Mouse (Mus musculus): ENCODE results near the gene Xpo1.
"Not testable (repeated sequence)": the region's sequence is repeated elsewhere in the genome, so short reads cannot be mapped to it uniquely, and the experiment has no call there.

The Xpo1 gene

DNA sequence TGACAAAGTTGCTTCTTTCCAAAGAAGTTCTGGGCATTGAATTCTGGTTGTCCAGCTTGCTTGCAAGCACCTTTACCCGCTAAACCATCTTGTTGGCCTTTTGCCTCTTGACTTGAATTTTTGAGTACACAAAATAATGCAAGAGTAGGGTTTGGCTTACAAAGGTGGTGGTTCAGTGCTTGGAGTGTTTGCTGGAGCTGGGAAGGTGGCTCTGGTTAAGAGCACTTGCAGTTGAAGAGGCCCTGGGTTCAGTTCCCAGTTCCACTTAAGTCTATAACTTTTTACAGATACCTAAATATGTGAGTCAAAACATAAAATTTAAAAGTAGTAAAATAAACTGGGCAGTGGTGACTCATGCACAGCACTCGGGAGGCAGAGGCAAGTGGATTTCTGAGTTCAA, 42.5 kb downstream of the Xpo1 start:
- DNase-seq (ENCODE audit: low read depth, low spot score): no peak

DNA sequence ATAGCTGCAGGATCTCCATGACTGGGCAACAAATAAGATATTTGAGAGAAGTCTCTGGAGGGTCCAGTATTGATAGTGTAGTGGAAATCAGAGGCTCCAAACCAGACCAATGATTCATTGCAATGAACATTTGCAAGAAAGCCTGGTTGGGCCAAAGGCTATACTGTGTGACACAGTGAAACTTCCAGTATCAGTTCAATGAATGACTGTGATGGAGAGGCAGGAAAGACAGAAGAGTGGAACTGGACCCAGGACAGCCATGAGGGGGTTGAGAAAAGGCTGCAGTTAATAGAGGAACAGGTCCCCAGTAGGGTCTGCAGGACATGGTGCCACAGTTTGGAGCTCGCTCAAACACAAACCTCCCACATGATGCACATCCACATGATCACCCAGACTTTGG, 44.1 kb downstream of the Xpo1 start:
- no peak for DNase-seq (ENCODE audit: low read depth, low spot score)

DNA sequence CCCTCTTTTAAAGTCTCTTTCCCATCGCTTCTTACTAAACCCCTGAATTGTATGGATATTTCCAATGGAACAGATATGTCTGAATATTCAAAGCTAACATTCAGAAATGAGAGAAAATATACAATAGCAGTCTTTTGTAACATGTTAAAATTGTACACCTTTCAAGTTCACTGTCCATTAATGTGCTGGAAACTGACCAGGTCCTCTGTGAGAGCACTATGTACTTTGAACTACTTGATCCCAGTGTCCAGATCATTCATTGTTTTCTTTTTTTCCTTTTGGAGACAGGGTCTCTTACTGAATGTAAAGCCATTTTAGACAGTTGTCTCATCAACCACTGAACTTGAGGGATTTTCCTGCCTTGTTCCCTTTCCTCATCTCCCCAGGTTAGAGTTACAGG, 47.3 kb downstream of the Xpo1 start:
- DNase-seq (ENCODE audit: low read depth, low spot score): no peak

DNA sequence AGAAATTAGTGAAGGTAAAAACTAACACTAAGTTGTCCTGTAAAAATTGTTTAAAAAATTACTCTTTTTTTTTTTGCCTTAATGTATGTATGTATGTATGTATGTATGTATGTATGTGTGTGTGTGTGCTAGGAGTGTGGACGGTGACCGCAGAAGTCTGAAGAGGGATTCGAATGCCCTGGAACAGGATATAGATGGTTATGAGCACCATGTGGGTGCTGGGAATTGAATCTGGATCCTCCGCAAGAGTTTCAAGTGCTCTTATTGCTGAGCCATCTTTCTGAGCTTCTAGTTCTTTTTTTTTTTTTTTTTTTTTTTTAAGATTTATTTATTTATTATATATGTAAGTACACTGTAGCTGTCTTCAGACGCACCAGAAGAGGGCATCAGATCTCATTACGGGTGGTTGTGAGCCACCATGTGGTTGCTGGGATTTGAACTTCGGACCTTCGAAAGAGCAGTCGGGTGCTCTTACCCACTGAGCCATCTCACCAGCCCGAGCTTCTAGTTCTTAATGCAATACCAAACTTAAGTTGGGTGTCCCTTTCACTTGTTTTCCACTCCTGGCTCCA, 49.3 kb downstream of the Xpo1 start:
- not testable (repeated sequence) for DNase-seq (ENCODE audit: low read depth, low spot score)

DNA sequence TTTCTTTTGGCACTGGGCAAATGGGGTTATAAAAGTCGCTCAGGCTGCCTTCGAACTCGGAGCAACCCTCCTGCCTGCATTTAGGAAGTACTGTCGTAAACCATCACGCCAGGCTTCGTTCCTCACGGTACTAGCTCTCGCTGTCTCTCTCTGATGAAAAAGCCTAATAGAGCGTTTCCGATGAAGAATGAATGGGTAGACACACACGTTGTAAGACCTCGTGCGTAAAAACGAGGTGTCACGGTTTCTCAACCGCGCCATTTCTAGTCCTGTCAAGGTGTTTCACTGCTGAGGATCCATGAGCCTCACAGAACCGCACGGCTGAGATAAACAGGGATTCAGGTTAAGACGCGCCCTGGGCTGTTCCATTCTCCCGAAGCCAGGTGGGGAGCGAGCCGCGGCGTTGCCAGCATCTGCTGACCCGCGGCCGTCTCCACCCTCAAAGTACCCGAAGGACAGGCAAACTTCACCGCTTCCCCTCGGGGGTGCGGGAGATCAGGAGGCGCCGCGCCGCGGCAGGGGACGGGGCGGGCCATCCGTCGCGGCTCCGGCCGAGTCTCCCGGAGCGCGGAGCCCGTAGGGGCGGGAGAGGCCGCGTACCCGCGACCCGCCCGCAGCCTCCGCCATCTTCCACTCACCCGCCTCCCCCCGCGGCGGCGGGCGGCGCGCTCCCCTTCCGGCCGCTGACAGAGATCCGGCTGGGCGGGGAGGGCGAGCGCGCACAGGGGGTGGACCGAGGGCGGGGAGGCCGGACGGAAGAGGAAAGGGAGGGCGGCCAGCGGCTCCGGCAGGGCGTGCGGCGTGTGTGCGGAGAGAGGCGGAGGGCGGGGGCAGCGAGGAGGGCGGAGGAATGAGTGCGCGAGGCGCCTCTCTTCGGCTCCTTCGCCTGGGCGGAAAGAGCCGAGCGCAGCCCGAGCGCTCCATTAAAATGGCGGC, 50.1 kb downstream of the Xpo1 start:
- peak; percentile 90 for DNase-seq (ENCODE audit: low read depth, low spot score)

DNA sequence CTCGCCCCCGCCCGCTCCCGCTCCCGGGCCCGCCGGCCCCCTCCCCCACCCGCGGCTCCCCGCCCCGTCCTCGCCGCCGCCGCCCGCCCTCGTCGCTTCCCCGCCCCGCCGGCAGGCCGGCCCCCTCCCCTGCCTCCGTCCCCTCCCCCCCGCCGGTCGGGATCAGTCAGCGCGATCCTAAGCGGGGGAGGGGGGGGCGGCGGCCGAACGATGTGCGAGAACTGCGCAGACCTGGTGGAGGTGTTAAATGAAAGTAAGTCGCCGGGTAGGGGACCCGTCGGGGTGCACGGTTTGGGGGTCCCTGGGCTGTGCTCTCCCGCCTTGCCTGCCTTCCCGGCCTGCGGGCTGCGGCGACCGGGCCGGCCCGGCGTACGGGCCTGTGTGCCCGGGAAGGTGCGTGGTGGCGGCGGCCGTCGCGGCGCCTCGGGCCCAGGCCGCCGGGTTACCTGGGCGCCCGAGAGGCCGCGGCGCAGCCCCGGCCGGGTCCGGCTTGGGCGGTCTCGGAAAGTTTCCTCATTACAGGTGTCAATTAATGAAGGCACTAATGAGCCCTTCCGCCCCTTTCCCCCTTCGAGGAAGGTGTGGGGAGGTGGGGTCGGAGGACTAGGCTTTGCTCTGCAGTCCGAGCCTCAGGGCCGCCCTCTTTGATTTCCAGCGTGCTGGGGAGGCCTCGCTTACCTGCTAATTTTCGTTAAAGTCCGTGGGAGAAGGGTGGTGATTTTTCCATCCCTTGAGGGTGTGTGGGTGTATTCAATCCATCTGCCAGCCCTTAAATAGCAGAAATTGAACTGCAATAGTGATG, 51.1 kb downstream of the Xpo1 start, which contains the start of gene Usp34:
Gene Usp34, plus strand, starts transcription at position 132 of the 802 bp plus-strand sequence.
- peak; percentile 50 for DNase-seq (ENCODE audit: low read depth, low spot score)

DNA sequence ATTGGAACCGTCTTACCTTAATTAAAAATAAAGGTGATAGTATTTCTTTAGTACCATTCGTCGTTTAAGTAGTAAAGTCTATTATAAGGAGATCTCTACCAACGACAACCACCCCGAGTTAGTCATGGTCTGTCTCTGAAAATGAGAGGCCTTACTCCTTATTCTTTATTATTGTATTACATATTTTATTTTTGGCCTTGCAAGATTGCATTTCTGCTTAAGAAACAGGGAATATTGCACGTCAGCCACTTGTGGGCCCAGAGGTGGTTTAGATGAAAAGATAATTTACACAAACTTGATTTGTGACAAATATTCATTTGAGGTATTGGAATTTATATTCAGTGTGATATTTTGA, 51.7 kb downstream of the Xpo1 start:
- DNase-seq (ENCODE audit: low read depth, low spot score): no peak

DNA sequence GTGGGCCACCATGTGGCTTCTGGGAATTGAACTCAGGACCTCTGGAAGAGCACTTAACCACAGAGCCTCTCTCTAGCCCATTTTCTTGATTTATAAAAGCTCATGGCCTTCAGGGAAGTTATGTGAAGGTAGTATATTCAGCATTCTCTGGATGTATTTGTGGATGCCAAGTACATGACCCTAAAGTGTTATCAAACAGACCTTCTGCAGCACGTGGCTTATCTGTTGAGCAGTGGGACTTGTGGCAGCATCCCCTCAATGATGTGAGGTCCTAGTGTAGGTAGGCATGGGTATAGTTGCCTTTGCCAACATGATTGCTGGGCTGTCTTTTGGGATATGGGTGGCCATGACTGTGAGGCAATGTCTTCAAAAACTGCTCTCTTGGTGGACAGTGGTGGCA, 57.7 kb downstream of the Xpo1 start:
- no peak for DNase-seq (ENCODE audit: low read depth, low spot score)

DNA sequence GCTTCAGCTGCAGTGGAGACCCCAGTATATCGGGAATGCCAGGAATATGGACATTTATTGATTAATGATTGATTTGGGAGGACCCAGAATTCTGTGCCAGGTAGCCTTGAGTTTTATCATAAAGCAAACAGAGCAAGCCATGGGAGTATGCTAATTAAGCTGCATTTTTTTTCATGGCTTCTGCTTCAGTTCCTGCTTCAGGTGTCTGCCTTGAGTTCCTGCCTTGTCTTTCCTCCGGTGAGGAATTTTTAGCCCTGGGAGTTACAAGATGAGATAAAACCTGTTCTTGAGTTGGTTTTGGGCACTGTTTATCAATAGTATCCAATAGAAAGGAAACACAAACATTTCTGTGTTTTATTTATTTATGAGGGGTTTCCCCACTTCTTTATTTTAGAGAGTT, 73.6 kb downstream of the Xpo1 start:
- no peak for DNase-seq (ENCODE audit: low read depth, low spot score)

DNA sequence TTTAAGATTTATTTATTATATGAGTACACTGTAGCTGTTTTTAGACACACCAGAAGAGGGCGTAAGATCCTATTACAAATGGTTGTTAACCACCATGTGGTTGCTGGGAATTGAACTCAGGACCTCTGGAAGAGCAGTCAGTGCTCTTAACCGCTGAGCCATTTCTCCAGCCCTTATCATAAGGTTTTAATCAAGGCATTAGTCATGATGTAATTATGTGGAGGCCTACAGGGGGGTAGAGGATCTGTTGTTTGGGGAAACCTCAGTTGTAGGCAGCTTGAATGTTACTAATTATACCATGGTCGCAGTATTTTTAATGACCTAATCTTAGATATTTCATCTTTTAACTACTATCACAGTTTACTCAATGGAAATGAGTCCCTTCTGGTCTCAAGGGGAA, 76.3 kb downstream of the Xpo1 start:
- peak; percentile 56 for DNase-seq (ENCODE audit: low read depth, low spot score)

DNA sequence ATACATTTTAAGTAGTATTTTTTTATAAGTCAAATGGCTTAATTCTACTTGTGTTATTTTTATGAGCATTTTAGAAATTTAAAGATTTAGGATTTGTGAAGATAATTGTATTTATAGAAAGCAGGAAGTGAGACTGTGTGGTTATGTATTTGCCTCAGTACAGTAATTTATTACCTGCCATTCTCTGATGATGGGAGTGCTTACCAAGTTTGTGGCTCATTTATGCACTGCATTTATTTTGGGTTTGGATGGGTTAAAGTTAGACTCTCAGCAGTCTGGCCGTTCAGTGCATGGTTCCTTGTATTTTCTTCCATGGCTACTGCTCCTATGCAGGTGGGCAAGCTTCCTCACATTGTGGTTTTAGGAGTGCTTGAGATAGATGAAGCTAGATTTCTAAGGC, 79.3 kb downstream of the Xpo1 start:
- DNase-seq (ENCODE audit: low read depth, low spot score): no peak

Measured in 3T3-L1 (cell line).